Mouse (Mus musculus): ENCODE measurements around the gene Aire.
A peak's percentile ranks its signal among the peaks of the same experiment; 100 is the strongest.
"Not testable (repeated sequence)": the region's sequence is repeated elsewhere in the genome, so short reads cannot be mapped to it uniquely, and the experiment has no call there.

The Aire gene

GRCm38 (mm10) chr10:78049519-78050035 lies 6.2 kb upstream of the Aire start:
- DNase-seq (ENCODE audit: low read depth), result no peak

- DNase-seq (ENCODE audit: low read depth), result no peak
Measured at GRCm38 (mm10) chr10:78048061-78048730, 4.8 kb upstream of the Aire start.

GRCm38 (mm10) chr10:78046388-78046787 lies 3.0 kb upstream of the Aire start:
- no peak for DNase-seq (ENCODE audit: low read depth)

GRCm38 (mm10) chr10:78044531-78044930 lies 1.1 kb upstream of the Aire start:
- no peak for DNase-seq (ENCODE audit: low read depth)

DNA sequence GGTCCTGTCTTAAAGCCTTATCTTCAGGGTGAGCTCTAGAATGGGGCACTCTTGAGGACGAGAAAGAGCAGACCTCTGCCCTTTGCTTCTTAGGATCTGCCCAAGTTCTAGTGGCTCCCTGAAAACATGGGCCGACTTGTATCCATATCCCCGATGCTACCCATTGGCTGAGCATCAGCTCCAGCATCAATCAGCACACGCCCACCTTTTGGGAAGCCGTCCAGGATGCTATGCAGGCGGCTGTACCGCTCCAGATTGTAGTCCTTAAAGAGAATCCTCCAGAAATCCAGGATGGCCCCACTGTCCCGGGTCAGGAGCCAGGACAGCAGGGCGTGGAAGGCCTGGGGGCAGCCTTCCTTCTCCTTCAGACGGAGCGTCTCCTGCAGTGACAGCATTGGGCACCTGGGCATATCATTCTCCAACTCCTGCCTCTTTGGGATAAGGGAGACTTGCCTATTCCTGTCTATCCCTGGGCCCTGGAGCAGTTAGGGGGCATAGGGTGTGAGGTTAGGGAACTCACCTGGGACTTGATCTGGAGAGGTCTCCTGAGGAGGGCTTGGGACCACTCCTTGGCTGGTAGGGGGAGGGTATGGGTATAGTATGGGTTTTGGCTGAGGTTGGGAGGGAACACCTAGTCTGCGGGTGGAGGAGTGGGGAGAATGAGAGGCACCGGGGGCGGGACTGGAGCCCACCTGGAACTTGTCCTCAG lies 559 bp downstream of the Aire start:
- no peak for DNase-seq (ENCODE audit: low read depth)

DNA sequence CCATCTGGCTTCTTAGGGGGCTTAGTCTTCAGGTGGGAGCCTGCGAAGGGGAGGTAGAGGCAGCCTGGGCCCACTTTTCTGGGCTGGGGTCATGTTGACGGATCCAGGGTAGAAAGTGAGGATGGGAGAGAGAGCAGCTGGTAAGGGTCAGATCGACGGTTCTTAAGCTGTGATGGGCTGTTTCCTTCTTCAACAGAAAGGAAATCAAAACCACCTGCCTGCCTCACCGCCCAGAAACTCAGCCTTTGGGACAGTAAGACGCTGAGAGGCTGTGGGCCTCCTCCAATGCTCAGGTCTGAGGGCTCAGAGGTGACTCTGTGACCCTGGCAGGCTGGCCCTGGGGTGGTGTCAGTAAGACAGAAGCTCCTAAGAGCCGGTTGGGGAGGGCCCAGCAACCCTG lies 1.3 kb downstream of the Aire start:
- DNase-seq (ENCODE audit: low read depth), result no peak

DNA sequence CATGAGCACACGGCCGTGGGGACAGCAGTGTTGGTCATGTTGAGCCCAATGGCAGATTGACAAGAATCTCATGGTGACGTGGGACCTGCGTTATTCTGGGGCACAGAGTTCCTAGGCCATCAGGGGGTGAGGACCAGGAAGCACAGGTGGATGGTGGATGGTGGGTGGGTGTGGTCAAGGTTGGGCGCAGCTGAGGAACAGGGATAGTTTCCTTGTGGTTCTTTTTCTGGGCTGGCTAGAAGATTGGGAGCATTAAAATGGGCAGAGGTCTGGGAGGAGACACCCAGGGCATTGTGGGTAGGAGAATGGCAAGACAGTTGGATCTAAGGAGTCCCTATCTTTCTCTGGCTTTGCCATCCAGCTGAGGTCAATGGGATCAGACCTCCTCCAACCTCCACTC lies 1.8 kb downstream of the Aire start, which contains the start of gene Dnmt3l:
Dnmt3l (plus strand) TSS at position 301 of the 400 bp plus-strand sequence.
- DNase-seq (ENCODE audit: low read depth), result no peak

DNA sequence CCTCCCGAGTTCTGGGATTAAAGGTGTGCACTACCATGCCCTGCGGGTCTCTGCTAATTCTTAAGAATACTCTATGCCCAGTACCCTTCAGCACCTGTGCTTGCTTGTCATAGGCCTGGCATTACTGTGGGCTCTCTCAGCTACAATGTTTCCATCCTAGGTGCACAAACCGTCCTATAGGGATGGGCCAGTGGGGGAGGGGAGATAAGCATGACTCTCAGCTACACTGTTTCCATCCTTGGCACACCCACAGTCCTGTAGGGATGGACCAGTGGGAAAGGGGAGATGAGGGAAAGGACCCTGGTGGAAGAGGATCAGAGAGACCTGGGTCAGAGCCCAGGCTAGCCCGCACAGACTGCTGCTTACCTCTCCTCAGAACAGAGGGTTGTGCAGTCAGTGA lies 6.3 kb downstream of the Aire start:
- DNase-seq (ENCODE audit: low read depth), result no peak

DNA sequence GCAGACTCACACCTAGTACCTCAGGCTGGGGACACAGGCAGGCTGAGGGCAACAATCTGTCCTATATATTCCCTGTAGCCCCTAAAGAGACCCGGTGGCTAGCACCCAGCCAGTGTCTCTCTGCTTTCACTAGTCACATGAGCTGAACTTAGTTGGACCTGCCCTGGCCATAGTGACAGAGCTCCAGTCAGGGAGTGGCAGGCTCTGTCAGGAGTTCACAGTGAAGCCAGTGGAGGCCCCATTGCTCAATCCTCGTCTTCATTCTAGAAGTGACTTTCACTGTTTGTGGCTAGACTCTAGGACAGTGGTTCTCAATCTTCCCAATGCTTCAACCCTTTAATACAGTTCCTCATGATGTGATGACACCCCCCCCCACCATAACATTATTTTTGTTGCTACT lies 11.4 kb downstream of the Aire start:
- peak; percentile 37 for DNase-seq (ENCODE audit: low read depth)

DNA sequence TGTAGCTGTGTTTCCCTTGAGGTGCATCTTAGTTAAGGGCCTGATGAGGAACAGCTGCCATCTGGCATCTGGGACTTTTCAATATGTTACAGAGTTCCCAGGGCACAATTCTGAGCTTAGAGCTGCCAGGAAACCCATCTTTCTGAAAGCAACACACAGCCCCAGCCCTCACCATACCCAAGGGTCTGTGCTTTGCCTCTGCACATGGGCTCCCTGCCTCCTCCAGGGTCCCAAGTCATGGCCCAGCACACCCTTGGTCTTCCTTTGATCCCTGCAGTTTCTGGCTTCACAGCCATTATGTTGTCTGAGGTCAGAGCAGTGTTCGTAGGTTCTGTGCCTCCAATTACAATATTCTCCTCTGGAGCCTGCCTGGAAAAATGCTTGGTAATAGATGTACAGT lies 14.3 kb downstream of the Aire start:
- no peak for DNase-seq (ENCODE audit: low read depth)

DNA sequence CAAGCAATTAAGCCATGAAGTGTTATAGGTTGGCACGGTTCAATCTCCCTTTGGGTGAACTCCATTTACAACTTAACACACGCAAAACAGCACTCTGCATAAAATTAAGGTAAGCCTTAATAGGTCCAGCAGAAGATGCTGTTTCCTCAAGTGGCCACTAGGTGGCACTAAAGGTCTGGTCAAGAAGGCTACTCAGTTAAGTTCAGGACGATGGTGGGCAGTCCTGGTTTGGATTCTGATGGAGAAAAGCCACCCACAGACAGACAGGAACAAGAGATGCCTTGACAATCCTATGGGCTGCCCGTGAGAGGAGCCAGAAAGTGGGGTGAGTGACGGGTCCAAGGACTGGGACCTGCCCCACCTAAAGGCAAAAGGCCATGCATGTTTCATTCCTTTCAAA lies 15.3 kb downstream of the Aire start:
- DNase-seq (ENCODE audit: low read depth), result peak; percentile 91

DNA sequence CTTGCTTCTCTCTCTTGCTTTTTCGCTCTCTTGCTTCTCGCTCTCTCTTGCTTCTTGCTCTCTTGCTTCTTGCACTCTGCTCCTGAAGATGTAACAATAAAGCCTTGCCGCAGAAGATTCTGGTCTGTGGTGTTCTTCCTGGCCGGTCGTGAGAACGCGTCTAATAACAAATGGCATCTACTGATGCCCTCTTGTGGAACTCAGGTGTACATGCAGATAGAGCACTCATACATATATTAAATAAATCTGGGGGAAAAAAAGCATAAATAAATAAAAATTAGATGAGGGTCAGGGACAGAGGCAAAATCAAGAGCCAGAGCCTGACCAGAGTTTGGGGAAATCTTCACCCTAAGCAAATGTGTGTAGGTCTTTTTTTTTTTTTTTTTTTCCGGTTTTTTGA lies 18.0 kb downstream of the Aire start:
- DNase-seq (ENCODE audit: low read depth), result peak; percentile 66

- DNase-seq (ENCODE audit: low read depth), result not testable (repeated sequence)
Measured at GRCm38 (mm10) chr10:78019984-78020383, 23.4 kb downstream of the Aire start.

- DNase-seq (ENCODE audit: low read depth), result peak; percentile 36
Measured at GRCm38 (mm10) chr10:78019291-78019690, 24.1 kb downstream of the Aire start.

GRCm38 (mm10) chr10:78018797-78019203 lies 24.6 kb downstream of the Aire start:
- DNase-seq (ENCODE audit: low read depth), result peak; percentile 88

DNA sequence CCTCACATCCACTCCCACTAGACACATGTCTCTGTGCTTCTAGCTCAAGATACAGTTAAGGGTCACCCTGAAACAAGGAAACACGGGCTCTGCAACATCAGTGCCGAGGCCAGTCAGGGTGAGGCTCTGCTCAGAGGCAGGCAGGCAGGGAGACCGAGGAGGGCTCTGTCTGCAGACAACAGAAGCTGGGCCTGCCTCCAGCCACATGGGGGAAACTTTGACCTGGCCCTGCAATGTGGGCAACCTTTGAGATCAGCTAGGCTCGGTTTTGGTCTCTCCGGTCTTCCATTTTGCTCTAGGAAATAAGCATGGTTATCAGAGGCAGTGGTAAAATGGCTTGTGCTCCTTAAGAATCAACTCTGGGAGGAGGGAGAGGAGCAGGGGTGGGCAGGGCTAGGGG lies 27.0 kb downstream of the Aire start:
- no peak for DNase-seq (ENCODE audit: low read depth)

GRCm38 (mm10) chr10:78015489-78015888 lies 27.9 kb downstream of the Aire start:
- peak; percentile 61 for DNase-seq (ENCODE audit: low read depth)

DNA sequence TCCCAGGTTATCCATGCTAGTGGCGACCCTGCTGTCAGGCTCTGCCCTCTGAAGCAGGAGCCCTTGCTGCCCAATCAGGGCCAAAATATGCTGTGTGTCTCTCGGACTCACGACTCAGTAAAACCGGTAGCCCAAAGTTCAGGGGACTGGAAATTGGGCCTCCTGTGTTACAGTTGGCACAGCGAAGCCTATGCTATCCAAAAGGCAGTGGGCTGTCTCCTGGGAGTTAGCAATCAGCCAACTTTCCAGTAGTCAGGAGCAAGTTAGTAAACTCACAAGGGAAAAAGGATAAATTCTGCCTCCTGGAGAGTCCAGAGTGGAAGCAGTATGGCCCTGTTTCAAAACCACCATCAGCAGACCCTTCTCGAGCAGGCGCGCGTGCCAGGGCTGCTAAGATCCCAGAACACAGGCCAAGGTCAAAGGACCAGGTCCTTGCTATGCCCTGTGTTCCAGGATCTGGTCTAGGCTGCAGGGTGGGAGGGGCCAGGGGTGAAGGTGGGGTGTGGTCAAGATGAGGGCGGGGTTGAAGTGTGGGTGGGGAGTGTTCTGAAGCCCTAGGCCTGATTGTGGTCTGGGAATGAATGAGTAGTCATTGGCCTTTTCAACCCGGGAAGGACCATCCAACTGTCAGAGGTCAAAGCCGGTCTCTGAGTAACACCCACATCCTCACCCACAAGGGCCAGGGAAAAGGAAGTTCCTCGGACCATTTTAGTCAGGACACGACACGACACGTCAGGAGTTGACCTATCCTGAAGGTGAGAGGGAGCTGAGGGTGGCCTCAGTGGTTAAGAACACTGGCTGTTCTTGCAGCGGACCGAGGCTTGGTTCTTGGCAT lies 30.5 kb downstream of the Aire start:
- peak; percentile 82 for DNase-seq (ENCODE audit: low read depth)

- peak; percentile 49 for DNase-seq (ENCODE audit: low read depth)
Measured at GRCm38 (mm10) chr10:78011116-78011515, 32.3 kb downstream of the Aire start.

DNA sequence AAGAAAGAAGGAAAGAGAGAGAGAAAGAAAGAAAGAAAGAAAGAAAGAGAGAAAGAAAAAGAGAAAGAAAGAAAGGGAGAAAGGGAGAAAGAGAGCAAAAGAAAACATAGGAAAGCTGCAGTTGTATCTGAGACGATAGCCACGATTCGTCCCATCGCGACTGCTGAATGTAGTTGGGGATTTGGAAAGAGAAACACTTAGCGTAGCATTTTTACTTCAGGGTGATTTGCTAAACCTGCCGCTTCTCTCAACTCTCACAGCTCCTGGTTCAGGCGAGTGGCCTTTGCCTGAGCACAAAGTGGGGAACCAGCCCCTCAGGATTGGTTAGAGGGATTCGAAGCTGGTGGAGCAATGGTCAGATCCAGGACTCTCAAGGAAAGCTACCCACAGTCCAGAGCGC lies 33.1 kb downstream of the Aire start:
- DNase-seq (ENCODE audit: low read depth), result peak; percentile 66

- DNase-seq (ENCODE audit: low read depth), result no peak
Measured at GRCm38 (mm10) chr10:78009945-78010293, 33.5 kb downstream of the Aire start, which contains the start of gene Pfkl. Gene Pfkl (minus strand): TSS chr10:78010083.

GRCm38 (mm10) chr10:78009184-78009944 lies 34.0 kb downstream of the Aire start:
- peak; percentile 96 for DNase-seq (ENCODE audit: low read depth)
